ENCODE assay signal across 8 mouse cellular contexts in the genomic region with DNA sequence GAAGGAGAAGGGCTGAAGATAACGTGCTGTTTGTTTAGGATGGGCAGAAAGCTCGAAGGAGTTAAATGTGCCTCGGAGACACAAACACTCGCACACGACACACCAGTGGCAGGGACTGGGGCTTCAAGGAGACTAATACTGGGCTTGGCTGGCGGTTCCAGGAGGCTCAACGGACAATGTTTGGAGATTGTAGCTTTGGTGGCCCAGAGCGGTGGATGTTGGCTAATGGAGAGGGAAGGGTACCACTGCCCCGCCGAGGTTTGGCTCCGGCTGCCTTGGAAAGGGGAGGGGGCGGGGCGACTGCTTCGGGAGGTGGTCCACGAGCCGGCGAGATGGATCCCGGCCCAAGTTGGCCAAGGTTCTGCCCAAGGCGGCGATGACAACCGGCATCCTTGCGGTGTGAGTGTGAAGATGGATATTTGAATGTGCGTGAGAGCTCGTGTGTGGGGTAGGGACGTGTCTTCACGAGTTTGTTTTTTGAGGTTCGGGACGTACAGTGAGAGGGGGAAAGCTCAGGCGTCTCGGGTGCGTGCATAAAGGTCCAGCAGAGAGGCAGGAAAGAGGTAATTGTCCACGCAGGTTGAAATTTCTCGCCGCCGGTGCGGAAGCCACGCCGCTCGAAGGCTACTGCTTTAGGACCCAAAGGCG. TPM values are rescaled to one million over a fixed set of nuclear protein-coding genes. Genes with fewer than 3 reads are reported as not detected.
DNase-seq lines count a peak whose midpoint lies in the region; ATAC-seq and TF ChIP-seq lines count a peak whose summit lies in the region.

No protein-coding gene starts in this region.

- H3K79me2 ChIP-seq in C2C12 (ENCODE audit: control insufficient read depth, insufficient read depth) = no peaks in the 10 kb centered on the region

- peaks cover 19% of the 10 kb centered on the region for H3K4me1 ChIP-seq in hindbrain, embryonic 12.5 days
- no peaks in the 10 kb centered on the region for H3K4me1 ChIP-seq in small intestine, adult 2 months (ENCODE audit: control insufficient read depth, insufficient read depth, insufficient read length, low read length)

- peak; percentile 47 for ATAC-seq in hindbrain, embryonic 12.5 days (ENCODE audit: low FRiP score)

- no peaks in the 10 kb centered on the region for H3K79me3 ChIP-seq in C2C12 (ENCODE audit: low read depth)

- peak overlapping the region; percentile 61 for H3ac ChIP-seq in C2C12 (ENCODE audit: control insufficient read depth, insufficient read length, low read depth)

- WGBS in hindbrain, embryonic 12.5 days = under 1% methylated on average over 40 of the region's 40 CpGs
- 6% methylated on average over 40 of the region's 40 CpGs for WGBS in small intestine, adult 2 months

- H3K9me3 ChIP-seq in hindbrain, embryonic 12.5 days (replicated peaks) = no peaks in the 10 kb centered on the region

- no peak for TF ChIP-seq CTCF in C2C12 (IDR thresholded peaks at IDR 0.05; ENCODE audit: control insufficient read depth, insufficient read depth, insufficient read length)
- no peak for TF ChIP-seq CTCF in small intestine, adult 2 months (IDR thresholded peaks at IDR 0.05; ENCODE audit: extremely low read depth, insufficient read length, insufficient replicate concordance, low read depth, low read length)

- peak overlapping the region; percentile 35 for H3K4me3 ChIP-seq in C2C12 (ENCODE audit: insufficient read depth, poor library complexity, severe bottlenecking)
- H3K4me3 ChIP-seq in hindbrain, embryonic 12.5 days = peak overlapping the region; percentile 66
- peak overlapping the region; percentile 6 for H3K4me3 ChIP-seq in small intestine, adult 2 months (ENCODE audit: low read depth, low read length)

- peak overlapping the region; percentile 84 for H3K9ac ChIP-seq in hindbrain, embryonic 12.5 days

- H3K27ac ChIP-seq in hindbrain, embryonic 12.5 days = peak overlapping the region; percentile 86
- H3K27ac ChIP-seq in small intestine, adult 2 months (ENCODE audit: insufficient read depth, low read depth, low read length) = no peak overlapping the region

- no peaks in the 10 kb centered on the region for H3K36me3 ChIP-seq in C2C12 (ENCODE audit: control insufficient read depth, insufficient read depth)
- H3K36me3 ChIP-seq in hindbrain, embryonic 12.5 days = no peaks in the 10 kb centered on the region
- no peaks in the 10 kb centered on the region for H3K36me3 ChIP-seq in small intestine, adult 2 months (ENCODE audit: control insufficient read depth, insufficient read depth, low read length)

- H3K4me2 ChIP-seq in hindbrain, embryonic 12.5 days (replicated peaks) = peak overlapping the region; percentile 58

- no peak for TF ChIP-seq POLR2A in small intestine, adult 2 months (IDR thresholded peaks at IDR 0.05; ENCODE audit: low read depth, low read length)

- DNase-seq in gastrocnemius, postnatal 10 days = peak; percentile 14
- no peak for DNase-seq in gastrocnemius, postnatal 25 days
- peak; percentile 32 to 59 for DNase-seq in cerebellum, postnatal 4 days (ENCODE audit: low spot score in 2 of 2)
- peak; percentile 13 for DNase-seq in lung, postnatal 10 days
- DNase-seq in urinary bladder, postnatal 36 days (ENCODE audit: low spot score in 2 of 2) = no peak

- no peaks in the 10 kb centered on the region for H3K27me3 ChIP-seq in C2C12 (ENCODE audit: control insufficient read depth, insufficient read depth, insufficient read length)
- H3K27me3 ChIP-seq in hindbrain, embryonic 12.5 days = peaks cover 37% of the 10 kb centered on the region
- peaks cover 21% of the 10 kb centered on the region for H3K27me3 ChIP-seq in small intestine, adult 2 months (ENCODE audit: control insufficient read depth, insufficient read depth, low read length)

TF ChIP-seq in C2C12, 6 proteins besides CTCF, POLR2A, EP300 and RAD21:
- no peak for TF ChIP-seq CEBPB (IDR thresholded peaks at IDR 0.05; ENCODE audit: low read depth)
- no peak for TF ChIP-seq MYOD1 (IDR thresholded peaks at IDR 0.05; ENCODE audit: control insufficient read depth, insufficient read length, low read depth)
- no peak for TF ChIP-seq FOSL1 (IDR thresholded peaks at IDR 0.05; ENCODE audit: insufficient read depth, low read length, poor library complexity, severe bottlenecking)
- TF ChIP-seq MYOG (IDR thresholded peaks at IDR 0.05; ENCODE audit: control insufficient read depth, extremely low read depth, insufficient read length) = no peak
- TF ChIP-seq MAX (IDR thresholded peaks at IDR 0.05) = no peak
- no peak for TF ChIP-seq USF1 (IDR thresholded peaks at IDR 0.05; ENCODE audit: low read depth)

RNA-seq across cellular contexts. Expression of a gene that starts 0.9 kb away (rescaled TPM):
- total RNA-seq in gastrocnemius, postnatal 10 days (2021) = 1 to 10 TPM; 2.3 to 3.8 TPM
- total RNA-seq in gastrocnemius, postnatal 25 days (2021) = under 1 TPM; 0.38 to 0.72 TPM
- polyA plus RNA-seq in C2C12 (2012; fragmentation: generic; extraction: Trizol) = 8.3 TPM
- 37.7 and 39.7 TPM in 2 replicates for polyA plus RNA-seq in hindbrain, embryonic 12.5 days (2016; fragmentation: Nextera tagmentation; extraction: Ambion mirVana)
- polyA plus RNA-seq in small intestine, adult 2 months (2012; rRNA removed) = 0.35 and 0.81 TPM in 2 replicates

RNA-seq across cellular contexts. Expression of a gene that starts 53.2 kb away (rescaled TPM):
- 10 to 100 TPM; 39.6 to 42.2 TPM for total RNA-seq in gastrocnemius, postnatal 10 days (2021)
- 10 to 100 TPM; 30.3 to 31.5 TPM for total RNA-seq in gastrocnemius, postnatal 25 days (2021)
- polyA plus RNA-seq in C2C12 (2012; fragmentation: generic; extraction: Trizol) = 16.6 TPM
- 40.8 and 42.4 TPM in 2 replicates for polyA plus RNA-seq in hindbrain, embryonic 12.5 days (2016; fragmentation: Nextera tagmentation; extraction: Ambion mirVana)
- polyA plus RNA-seq in small intestine, adult 2 months (2012; rRNA removed) = 11.1 and 23.5 TPM in 2 replicates

Comparison
In these comparisons a context has a peak if more than half of its experiments do, and no peak if none do; other contexts are left out.
1. DNase-seq: peak in gastrocnemius, postnatal 10 days (single experiment), cerebellum, postnatal 4 days (2 of 2) and lung, postnatal 10 days (single experiment); none in gastrocnemius, postnatal 25 days (single experiment) and urinary bladder, postnatal 36 days (0 of 2).
2. H3K4me3 ChIP-seq: peak in every context shown above with its lines; median percentile 66 in hindbrain, embryonic 12.5 days; 35 in C2C12; 6 in small intestine, adult 2 months.